Mouse (Mus musculus) embryonic facial prominence, embryonic 11.5 days (tissue): ENCODE measurements around the gene Hif1an. TPM values are rescaled to one million over a fixed set of nuclear protein-coding genes. Genes with fewer than 3 reads are reported as not detected.

Experiments used
- ATAC-seq: fragments of 200-750 bp; cut with Nextera tagmentation; replicated peaks from 2 replicates; pipeline ENCODE4 v1.8.0; 2017; ENCODE audit warnings: low read depth; ENCODE audit not compliant: insufficient number of reproducible peaks, low FRiP score, low TSS enrichment
- DNase-seq: peaks from one replicate; pipeline ENCODE4 v3.0.0-alpha.2; 2015; ENCODE audit warnings: low spot score
- H3K27ac ChIP-seq: fragments of 300-500 bp; sonication (generic); replicated peaks from 2 replicates; pipeline ENCODE4 v1.5.1; 2014; ENCODE audit warnings: mild to moderate bottlenecking, low read depth, low read length, control low read depth
- H3K27me3 ChIP-seq: fragments of 300-500 bp; sonication (generic); 2 replicates; pipeline ENCODE4 v1.6.1; 2014; ENCODE audit warnings: mild to moderate bottlenecking, low read length, moderate library complexity, mixed read lengths; ENCODE audit not compliant: control insufficient read depth, insufficient read depth
- H3K36me3 ChIP-seq: fragments of 300-500 bp; sonication (generic); replicated peaks from 2 replicates; pipeline ENCODE4 v1.6.1; 2014; ENCODE audit warnings: low read depth, mild to moderate bottlenecking, low read length, moderate library complexity, mixed read lengths; ENCODE audit not compliant: control insufficient read depth, insufficient read depth
- H3K4me1 ChIP-seq: fragments of 300-500 bp; sonication (generic); 2 replicates; pipeline ENCODE4 v1.6.1; 2014; ENCODE audit warnings: low read length, mixed read lengths; ENCODE audit not compliant: control insufficient read depth, insufficient read depth
- H3K4me2 ChIP-seq: fragments of 300-500 bp; sonication (generic); 2 replicates; pipeline ENCODE4 v1.6.1; 2014; ENCODE audit warnings: low read depth, mild to moderate bottlenecking, control low read depth, low read length, moderate library complexity
- H3K4me3 ChIP-seq: fragments of 300-500 bp; sonication (generic); 2 replicates; pipeline ENCODE4 v1.5.1; 2014; ENCODE audit warnings: low read depth, low read length, control low read depth
- H3K9ac ChIP-seq: fragments of 300-500 bp; sonication (generic); replicated peaks from 2 replicates; pipeline ENCODE4 v1.6.1; 2014; ENCODE audit warnings: mild to moderate bottlenecking, control low read depth, low read length
- H3K9me3 ChIP-seq: fragments of 300-500 bp; sonication (generic); replicated peaks from 2 replicates; pipeline ENCODE4 v1.6.1; 2016; ENCODE audit warnings: mild to moderate bottlenecking, low read length, inconsistent platforms, mixed read lengths; ENCODE audit not compliant: control insufficient read depth
- WGBS: fragments of 180-500 bp; shearing (Covaris S2); extraction: QIAGEN DNeasy Blood & Tissue Kit; methylation state at CpG from one replicate; pipeline ENCODE4 v1.1.7; 2014; 5-methylcytosine and 5-hydroxymethylcytosine counted together
- polyA plus RNA-seq: library from polyadenylated mRNA; unstranded; fragments of >200 nt; fragmentation: Nextera tagmentation; extraction: Ambion mirVana; gene quantifications from 2 replicates; pipeline ENCODE4 v1.2.1, GENCODE M21; 2014

Gene Hif1an
- polyA plus RNA-seq, 1 experiment from 2014 or later: 23.5 TPM

GRCm38 (mm10) chr19:44525551-44526205 lies 37.0 kb upstream of the Hif1an start:
- Histone ChIP-seq H3K27me3 (no peaks in the 10 kb centered on the region; the same call in 1 of the 2 replicates), H3K36me3 (no peaks in the 10 kb centered on the region), H3K4me1 (no peaks in the 10 kb centered on the region), H3K4me2 (no peak overlapping the region), H3K4me3 (no peak overlapping the region), H3K9me3 (no peaks in the 10 kb centered on the region), H3K27ac (no peak overlapping the region), H3K9ac (no peak overlapping the region)
- DNase-seq: no peak
- no peak for ATAC-seq
- 90% methylated on average over 9 of the region's 9 CpGs for WGBS

- H3K36me3 ChIP-seq: no peaks in the 10 kb centered on the region
- no peaks in the 10 kb centered on the region for H3K9me3 ChIP-seq
- DNase-seq: no peak
- no peak overlapping the region for H3K27ac ChIP-seq
- 82% methylated on average over 6 of the region's 6 CpGs for WGBS
- H3K9ac ChIP-seq: no peak overlapping the region
- H3K4me1 ChIP-seq: no peaks in the 10 kb centered on the region
- ATAC-seq: no peak
- H3K4me2 ChIP-seq: no peak overlapping the region
- no peaks in the 10 kb centered on the region; the same call in 1 of the 2 replicates for H3K27me3 ChIP-seq
- H3K4me3 ChIP-seq: no peak overlapping the region
Measured at GRCm38 (mm10) chr19:44530018-44530417, 32.6 kb upstream of the Hif1an start.

DNA sequence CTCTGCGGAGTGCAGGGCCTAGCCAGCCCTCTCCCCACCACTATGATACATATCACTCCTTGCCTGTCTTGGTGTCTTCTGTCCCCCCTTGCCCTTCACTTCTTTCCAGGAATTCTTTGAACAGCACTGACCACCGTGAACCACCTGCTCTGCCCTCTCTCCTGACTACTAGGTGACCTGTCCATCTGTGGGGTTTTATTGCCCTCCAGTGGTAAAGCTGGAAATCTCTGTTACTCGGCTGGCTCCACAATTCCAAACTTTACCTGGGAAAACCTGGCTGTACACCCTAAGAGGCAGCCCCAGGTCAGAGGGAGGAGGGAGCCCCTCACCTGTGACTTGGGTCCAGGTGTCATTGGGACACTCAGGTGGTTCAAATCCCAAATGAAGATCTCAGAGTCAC lies 27.3 kb upstream of the Hif1an start:
- Histone ChIP-seq H3K9ac (no peak overlapping the region), H3K36me3 (no peaks in the 10 kb centered on the region), H3K4me3 (no peak overlapping the region), H3K27me3 (no peaks in the 10 kb centered on the region), H3K27ac (no peak overlapping the region), H3K4me2 (no peak overlapping the region), H3K4me1 (no peaks in the 10 kb centered on the region), H3K9me3 (no peaks in the 10 kb centered on the region)
- DNase-seq (peak; percentile 36), ATAC-seq (no peak)
- WGBS: 32% methylated on average over 3 of the region's 3 CpGs

- Histone ChIP-seq H3K27me3 (no peaks in the 10 kb centered on the region), H3K27ac (no peak overlapping the region), H3K4me1 (no peaks in the 10 kb centered on the region), H3K4me2 (no peak overlapping the region), H3K9me3 (no peaks in the 10 kb centered on the region), H3K4me3 (no peak overlapping the region), H3K36me3 (no peaks in the 10 kb centered on the region), H3K9ac (no peak overlapping the region)
- DNase-seq (no peak), ATAC-seq (no peak)
- 78% methylated on average over 8 of the region's 8 CpGs for WGBS
Measured at GRCm38 (mm10) chr19:44537416-44537815, 25.2 kb upstream of the Hif1an start.

GRCm38 (mm10) chr19:44542694-44543178 lies 19.9 kb upstream of the Hif1an start:
- H3K4me3 ChIP-seq: no peak overlapping the region
- no peak for ATAC-seq
- no peaks in the 10 kb centered on the region for H3K4me1 ChIP-seq
- no peak overlapping the region for H3K4me2 ChIP-seq
- H3K36me3 ChIP-seq: no peaks in the 10 kb centered on the region
- 0 out of 2 replicates have a peak, but pooled peaks cover 2% of the 10 kb centered on the region for H3K27me3 ChIP-seq
- H3K27ac ChIP-seq: no peak overlapping the region
- WGBS: 92% methylated on average over 8 of the region's 8 CpGs
- DNase-seq: no peak
- H3K9ac ChIP-seq: no peak overlapping the region
- H3K9me3 ChIP-seq: no peaks in the 10 kb centered on the region

DNA sequence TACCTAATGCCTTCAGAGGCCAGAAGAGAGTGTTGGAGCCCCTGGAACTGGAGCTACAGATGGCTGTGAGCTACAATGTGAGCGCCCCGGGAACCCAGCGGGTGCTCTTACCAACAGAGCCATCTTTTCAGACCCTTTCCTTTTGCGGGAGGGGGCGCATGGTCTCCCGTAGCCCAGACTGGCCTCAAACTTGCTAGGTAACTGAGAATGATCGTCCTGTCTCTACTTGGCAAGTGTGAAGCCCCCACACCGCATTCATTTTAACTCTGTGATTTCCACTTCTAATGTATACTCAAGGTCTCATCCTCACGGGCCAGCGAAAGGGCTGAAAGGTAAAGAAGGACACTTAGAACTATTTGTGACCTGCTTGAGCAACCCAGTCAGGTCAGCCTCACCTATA lies 18.3 kb upstream of the Hif1an start:
- no peak overlapping the region for H3K9ac ChIP-seq
- no peak overlapping the region for H3K4me2 ChIP-seq
- H3K36me3 ChIP-seq: peaks cover 5% of the 10 kb centered on the region; the same call in 1 of the 2 replicates
- no peak overlapping the region for H3K27ac ChIP-seq
- H3K27me3 ChIP-seq: 0 out of 2 replicates have a peak, but pooled peaks cover 2% of the 10 kb centered on the region
- ATAC-seq: no peak
- H3K4me3 ChIP-seq: no peak overlapping the region
- H3K9me3 ChIP-seq: no peaks in the 10 kb centered on the region
- no peaks in the 10 kb centered on the region for H3K4me1 ChIP-seq
- WGBS: 51% methylated on average over 10 of the region's 10 CpGs
- DNase-seq: no peak

DNA sequence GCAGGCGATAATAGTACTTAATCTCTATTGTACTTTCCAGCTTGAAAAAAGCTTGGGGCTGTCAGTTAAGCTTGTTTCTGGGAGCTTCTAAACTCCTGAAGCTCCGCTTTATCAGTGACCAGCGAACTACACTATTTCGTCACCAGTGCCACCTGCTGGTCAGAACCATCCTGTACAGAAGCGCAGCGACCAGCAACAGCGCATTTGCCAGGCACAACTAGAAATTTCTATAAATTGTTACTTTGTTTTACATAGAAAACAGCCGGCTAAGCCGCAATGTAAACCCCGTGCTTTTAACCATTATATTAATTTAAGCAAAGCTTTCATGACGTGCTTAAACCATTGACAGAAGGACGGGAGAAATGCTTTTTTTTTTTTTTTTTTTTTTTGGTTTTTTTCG lies 17.9 kb upstream of the Hif1an start:
- 0 out of 2 replicates have a peak, but pooled peaks cover 2% of the 10 kb centered on the region for H3K27me3 ChIP-seq
- H3K4me3 ChIP-seq: no peak overlapping the region
- 1% methylated on average over 13 of the region's 13 CpGs for WGBS

GRCm38 (mm10) chr19:44545321-44546041 lies 17.2 kb upstream of the Hif1an start, which contains the start of gene Sec31b:
Sec31b (minus strand) TSS chr19:44545864.
- 0 out of 2 replicates have a peak, but pooled peaks cover 2% of the 10 kb centered on the region for H3K27me3 ChIP-seq
- ATAC-seq (no peak), DNase-seq (no peak)
- H3K36me3 ChIP-seq: peaks cover 8% of the 10 kb centered on the region
- no peak within 1 kb of the TSS for H3K27ac ChIP-seq
- WGBS: 1% methylated on average over 47 of the region's 47 CpGs
- no peaks in the 10 kb centered on the region for H3K4me1 ChIP-seq
- H3K9ac ChIP-seq: peak within 1 kb of the TSS; percentile 60
- no peaks in the 10 kb centered on the region for H3K9me3 ChIP-seq
- peak within 1 kb of the TSS; percentile 50 for H3K4me3 ChIP-seq
- peak within 1 kb of the TSS; percentile 82 for H3K4me2 ChIP-seq

More for the DNA sequence above, 17.9 kb upstream of the Hif1an start:
- no peak overlapping the region for H3K9ac ChIP-seq
- H3K4me2 ChIP-seq: no peak overlapping the region; the same call in 1 of the 2 replicates
- no peak for ATAC-seq
- H3K27ac ChIP-seq: no peak overlapping the region
- no peaks in the 10 kb centered on the region for H3K4me1 ChIP-seq
- H3K36me3 ChIP-seq: peaks cover 5% of the 10 kb centered on the region; the same call in 1 of the 2 replicates
- peak; percentile 93 for DNase-seq
- H3K9me3 ChIP-seq: no peaks in the 10 kb centered on the region
